Mouse (Mus musculus) right cerebral cortex, postnatal 4 days (tissue): Measurements from ENCODE around the gene Shc3.

Experiments
- DNase-seq: peaks from one replicate; pipeline ENCODE4 v3.0.0-alpha.2; 2022

The Shc3 gene

DNA sequence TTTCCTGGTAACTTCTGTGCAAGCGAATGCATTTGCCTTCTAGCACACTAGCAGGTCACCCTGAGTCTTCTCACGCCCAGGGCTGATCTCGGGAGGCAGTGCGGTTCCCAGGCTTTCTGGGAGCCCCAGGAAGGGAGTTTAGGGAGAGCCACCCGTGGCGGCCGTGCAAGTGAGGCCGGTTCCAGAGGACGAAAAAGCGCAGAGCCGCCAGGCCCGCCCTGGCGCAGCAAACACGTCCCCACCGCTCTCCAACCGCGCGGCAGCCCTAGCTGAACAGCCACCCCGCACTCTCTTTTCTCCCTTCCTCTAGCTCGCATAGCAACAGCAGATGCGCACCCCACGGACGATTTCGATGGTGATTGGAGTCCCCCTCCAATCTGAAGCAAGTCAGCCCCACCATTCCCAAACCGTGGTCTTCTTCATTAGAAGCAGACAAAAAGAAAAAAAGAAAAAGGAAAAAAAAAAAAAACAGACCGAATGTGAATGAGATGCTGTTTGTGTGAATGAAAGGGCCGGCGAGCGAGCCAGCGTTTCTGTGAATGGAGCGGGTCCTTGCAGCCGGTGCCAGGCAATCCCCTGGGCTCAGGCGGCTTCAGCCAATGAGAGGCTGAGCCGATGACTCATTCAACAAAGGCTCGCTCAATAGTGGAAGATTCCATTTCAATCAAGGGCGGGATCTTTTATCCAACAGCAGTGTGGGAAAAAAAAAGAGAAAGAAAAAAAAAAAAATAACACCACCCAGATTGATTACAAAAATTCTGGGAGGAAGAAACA lies at the start of gene Shc3:
Gene Shc3 (minus strand): TSS at position 509 of the 774 bp plus-strand sequence.
- peak; percentile 82 for DNase-seq

GRCm38 (mm10) chr13:51618602-51619001 lies 49.4 kb upstream of the Shc3 start:
- no peak for DNase-seq

DNA sequence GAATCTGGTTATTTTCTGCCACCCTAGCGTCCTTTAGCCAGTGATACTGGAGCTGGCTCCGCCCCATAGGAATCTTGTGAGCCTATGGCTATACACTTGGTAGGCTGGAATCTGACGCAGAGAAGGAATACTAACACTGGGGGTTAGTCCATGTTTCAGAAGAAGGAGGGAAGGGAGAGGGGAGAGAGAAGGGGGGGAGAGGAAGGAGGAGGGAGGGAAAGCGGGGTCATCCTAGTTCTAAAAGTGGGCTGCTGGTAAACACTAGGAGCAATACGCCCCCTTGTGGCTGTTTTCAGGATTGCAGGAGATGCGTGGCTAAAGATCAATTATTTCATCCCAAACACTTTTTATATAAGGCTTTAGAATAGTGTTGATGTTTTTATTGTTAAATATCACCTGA lies 48.6 kb upstream of the Shc3 start:
- peak; percentile 86 for DNase-seq

- no peak for DNase-seq
Observed at GRCm38 (mm10) chr13:51617306-51617705, 48.1 kb upstream of the Shc3 start.

GRCm38 (mm10) chr13:51616417-51617044 lies 47.3 kb upstream of the Shc3 start:
- peak; percentile 64 for DNase-seq

- no peak for DNase-seq
Observed at GRCm38 (mm10) chr13:51615815-51616214, 46.6 kb upstream of the Shc3 start.

- DNase-seq, result no peak
Observed at GRCm38 (mm10) chr13:51611500-51611899, 42.3 kb upstream of the Shc3 start.

- DNase-seq, result no peak
Observed at GRCm38 (mm10) chr13:51611060-51611459, 41.8 kb upstream of the Shc3 start.

DNA sequence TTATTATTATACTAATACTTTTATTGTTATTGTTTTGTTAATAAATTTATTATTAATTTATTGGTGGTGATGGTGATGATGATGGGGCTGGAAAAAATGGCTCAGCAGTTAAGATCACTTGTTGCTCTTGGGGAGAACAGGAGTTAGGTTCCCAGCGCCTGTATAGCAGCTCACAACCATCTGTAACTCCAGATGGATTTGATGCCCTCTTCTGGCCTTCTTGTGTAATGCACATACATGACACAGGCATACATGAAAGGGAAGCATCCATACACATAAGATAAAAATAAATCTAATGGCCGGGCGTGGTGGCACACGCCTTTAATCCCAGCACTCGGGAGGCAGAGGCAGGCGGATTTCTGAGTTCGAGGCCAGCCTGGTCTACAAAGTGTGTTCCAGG lies 40.0 kb upstream of the Shc3 start:
- DNase-seq, result no peak

GRCm38 (mm10) chr13:51603894-51604244 lies 34.6 kb upstream of the Shc3 start:
- peak; percentile 51 for DNase-seq

DNA sequence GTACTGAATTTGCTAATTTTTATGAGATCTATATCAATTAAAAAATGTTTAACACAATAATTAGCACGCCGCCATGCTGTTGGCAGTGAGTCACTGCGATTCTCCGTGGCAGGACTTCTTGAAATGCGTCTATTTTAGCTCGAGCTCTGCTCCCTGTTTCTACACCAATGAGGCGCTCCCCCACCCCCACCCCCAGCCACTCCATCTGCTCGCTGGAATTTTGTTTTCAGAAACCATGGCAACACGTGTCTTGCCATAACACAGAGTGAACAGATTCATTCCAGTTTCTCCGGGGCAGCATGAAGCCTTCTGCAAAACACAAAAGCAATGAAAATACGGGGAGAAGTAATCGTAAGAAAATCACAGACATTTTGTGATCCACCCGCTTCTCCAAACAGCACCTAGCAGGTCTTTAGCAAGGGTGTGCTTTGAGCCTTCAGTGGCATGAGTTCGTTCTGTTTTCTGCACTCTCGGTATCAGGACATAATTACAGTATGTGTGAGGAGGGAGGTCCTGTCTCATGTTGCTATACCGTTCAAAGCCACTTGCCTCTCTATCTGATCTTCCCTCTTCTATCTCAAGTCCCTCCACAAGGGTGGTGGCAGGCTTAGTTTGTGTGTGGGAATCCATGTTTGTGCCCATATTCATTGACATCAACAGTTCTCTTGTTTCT lies 34.1 kb upstream of the Shc3 start:
- DNase-seq, result peak; percentile 68

DNA sequence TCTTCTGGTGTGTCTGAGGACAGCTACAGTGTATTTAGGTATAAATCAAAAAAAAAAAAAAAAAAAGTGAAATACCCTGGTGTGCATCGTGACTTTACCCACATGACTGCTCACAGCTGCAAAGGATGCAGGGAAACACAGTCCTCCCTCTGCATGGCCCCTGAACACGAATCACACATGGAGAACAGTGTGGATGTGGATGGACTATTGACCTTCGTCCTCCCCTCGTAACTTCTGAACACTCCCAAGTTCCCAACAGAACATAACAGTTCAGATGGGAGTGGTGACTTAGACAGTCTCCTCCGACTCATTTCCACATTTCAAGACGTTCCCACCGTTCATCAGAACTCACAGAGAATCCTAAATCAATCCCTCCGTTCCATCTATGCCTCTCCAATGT lies 33.5 kb upstream of the Shc3 start:
- DNase-seq, result no peak

- no peak for DNase-seq
Observed at GRCm38 (mm10) chr13:51600169-51600568, 30.9 kb upstream of the Shc3 start.

- no peak for DNase-seq
Observed at GRCm38 (mm10) chr13:51598063-51598462, 28.8 kb upstream of the Shc3 start.

DNA sequence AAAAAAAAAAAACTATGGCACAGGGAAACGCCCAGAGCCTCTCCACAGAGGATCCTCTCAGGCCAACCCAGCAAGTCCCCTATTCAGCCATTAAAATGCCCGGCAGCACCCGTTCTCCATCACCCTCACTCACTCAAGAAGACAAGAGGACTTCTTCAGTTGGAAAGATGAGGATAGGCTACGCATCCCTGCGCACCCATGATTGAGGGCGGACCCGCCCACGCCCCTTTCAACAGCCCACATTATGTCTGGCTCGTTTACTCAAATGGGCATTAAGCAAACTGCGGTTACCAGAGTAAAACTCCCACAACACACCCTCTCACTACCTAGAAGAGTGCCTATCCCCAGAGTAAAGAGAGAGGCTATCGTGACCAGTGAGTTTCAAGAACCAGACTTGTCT lies 26.2 kb upstream of the Shc3 start:
- no peak for DNase-seq

GRCm38 (mm10) chr13:51594656-51595311 lies 25.6 kb upstream of the Shc3 start:
- peak; percentile 50 for DNase-seq

DNA sequence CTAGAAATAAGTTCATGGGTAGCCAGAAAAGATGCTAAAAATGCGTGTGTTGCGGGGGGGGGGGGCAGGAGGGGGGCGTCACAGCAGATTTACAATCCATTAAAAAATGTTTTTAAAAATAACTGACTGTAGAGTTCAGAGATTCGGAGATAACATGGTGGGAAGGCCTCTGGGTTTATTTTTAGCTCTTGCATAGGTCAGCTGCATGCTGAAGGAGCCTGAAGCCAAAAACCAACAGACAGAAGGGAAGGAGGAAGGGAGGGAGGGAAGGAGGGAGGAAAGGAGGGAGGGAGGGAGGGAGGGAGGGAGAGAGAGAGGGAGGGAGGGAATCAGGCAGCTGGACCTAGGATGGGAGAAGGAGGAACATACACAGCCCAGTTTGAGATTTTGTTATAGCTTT lies 18.8 kb upstream of the Shc3 start:
- no peak for DNase-seq

- DNase-seq, result no peak
Observed at GRCm38 (mm10) chr13:51582204-51582603, 13.0 kb upstream of the Shc3 start.

DNA sequence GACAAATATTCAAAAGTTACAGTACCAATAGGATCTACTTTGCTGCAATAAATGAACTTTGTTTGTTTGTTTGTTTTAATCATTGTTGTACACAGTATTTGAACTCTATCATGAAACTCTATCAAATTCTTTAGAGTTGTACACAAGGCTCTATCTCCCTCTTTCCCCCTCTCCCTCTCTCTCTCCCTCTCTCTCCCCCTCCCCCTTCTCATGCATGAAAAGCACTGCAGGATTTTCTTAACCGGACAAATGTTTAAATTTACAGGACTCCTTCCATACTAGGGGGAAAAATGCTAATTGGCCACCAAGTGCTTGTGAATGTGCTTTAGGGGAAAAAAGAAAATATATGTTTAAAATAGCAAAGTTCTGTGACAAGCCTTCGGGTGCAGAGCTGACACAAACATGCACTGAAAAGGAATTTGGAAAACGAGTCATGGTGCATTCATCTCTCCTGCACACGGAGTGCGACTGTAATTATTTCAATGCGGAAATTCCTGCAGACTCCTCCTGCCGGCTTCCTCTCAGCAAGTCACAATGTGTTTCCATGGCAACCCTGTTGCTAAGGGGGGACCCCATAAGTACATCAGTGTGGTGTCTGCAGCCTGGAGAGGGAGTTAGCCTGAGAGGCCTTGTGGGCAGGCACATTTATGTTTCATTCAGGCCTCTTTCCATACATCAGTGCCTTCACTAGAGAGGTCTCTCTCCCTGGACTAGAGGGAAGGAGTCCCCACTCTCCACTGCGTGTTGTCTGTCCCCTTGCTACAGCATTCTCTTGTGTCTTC lies 11.2 kb upstream of the Shc3 start:
- DNase-seq, result peak; percentile 60

GRCm38 (mm10) chr13:51573849-51574248 lies 4.6 kb upstream of the Shc3 start:
- DNase-seq, result no peak

DNA sequence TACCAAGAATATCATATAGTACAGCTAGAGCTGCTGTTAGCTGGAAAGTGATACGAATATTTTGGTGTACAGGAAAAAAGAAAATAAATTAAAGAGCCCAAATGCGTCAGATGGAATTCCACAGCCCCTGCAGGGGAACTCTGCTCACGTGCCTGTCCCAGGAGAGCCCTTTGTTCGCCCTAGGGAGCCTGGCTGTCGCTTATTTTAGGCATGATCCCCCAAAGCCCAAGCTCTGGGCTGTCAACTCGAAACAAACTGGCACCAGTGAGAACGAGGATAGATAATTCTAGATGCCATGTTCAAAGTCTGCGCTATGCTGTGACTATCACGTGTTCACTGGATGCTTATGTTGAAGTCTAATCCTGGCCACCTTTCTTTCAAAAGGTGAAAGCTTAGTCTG lies 892 bp upstream of the Shc3 start:
- DNase-seq, result no peak

- DNase-seq, result no peak
Observed at GRCm38 (mm10) chr13:51569685-51570068, 458 bp upstream of the Shc3 start.

DNA sequence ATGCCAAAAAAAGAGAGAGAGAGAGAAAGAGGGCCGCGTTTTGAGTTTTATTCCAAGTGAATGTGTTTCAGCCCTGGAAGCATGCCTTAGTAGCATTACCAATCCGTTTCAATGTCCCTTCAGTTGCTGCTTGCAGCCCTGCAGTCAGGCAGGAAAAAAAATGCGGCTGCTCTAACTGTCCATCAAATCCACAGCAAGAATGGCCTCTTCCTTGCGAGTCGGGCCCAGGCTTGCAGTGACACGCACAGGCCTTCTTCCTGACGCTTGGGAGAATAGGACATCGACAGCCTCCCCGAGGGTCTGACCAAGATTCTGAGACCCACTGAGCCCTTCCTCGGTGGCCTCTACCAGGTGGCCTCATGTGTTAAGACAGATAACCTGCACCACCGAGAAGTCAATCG lies 718 bp downstream of the Shc3 start:
- peak; percentile 21 for DNase-seq
